Mouse (Mus musculus) embryonic facial prominence, embryonic 11.5 days (tissue): ENCODE results near the gene Pex6. TPM values are rescaled to one million over a fixed set of nuclear protein-coding genes. Genes with fewer than 3 reads are reported as not detected.
"Not testable (repeated sequence)": the region's sequence is repeated elsewhere in the genome, so short reads cannot be mapped to it uniquely, and the experiment has no call there.

Experiments
- ATAC-seq: fragments of 200-750 bp; cut with Nextera tagmentation; replicated peaks from 2 replicates; pipeline ENCODE4 v1.8.0; 2017; ENCODE audit warnings: low read depth; ENCODE audit not compliant: insufficient number of reproducible peaks, low FRiP score, low TSS enrichment
- DNase-seq: peaks from one replicate; pipeline ENCODE4 v3.0.0-alpha.2; 2015; ENCODE audit warnings: low spot score
- H3K27ac ChIP-seq: fragments of 300-500 bp; sonication (generic); replicated peaks from 2 replicates; pipeline ENCODE4 v1.5.1; 2014; ENCODE audit warnings: mild to moderate bottlenecking, low read depth, low read length, control low read depth
- H3K27me3 ChIP-seq: fragments of 300-500 bp; sonication (generic); 2 replicates; pipeline ENCODE4 v1.6.1; 2014; ENCODE audit warnings: mild to moderate bottlenecking, low read length, moderate library complexity, mixed read lengths; ENCODE audit not compliant: control insufficient read depth, insufficient read depth
- H3K36me3 ChIP-seq: fragments of 300-500 bp; sonication (generic); replicated peaks from 2 replicates; pipeline ENCODE4 v1.6.1; 2014; ENCODE audit warnings: low read depth, mild to moderate bottlenecking, low read length, moderate library complexity, mixed read lengths; ENCODE audit not compliant: control insufficient read depth, insufficient read depth
- H3K4me1 ChIP-seq: fragments of 300-500 bp; sonication (generic); 2 replicates; pipeline ENCODE4 v1.6.1; 2014; ENCODE audit warnings: low read length, mixed read lengths; ENCODE audit not compliant: control insufficient read depth, insufficient read depth
- H3K4me2 ChIP-seq: fragments of 300-500 bp; sonication (generic); 2 replicates; pipeline ENCODE4 v1.6.1; 2014; ENCODE audit warnings: low read depth, mild to moderate bottlenecking, control low read depth, low read length, moderate library complexity
- H3K4me3 ChIP-seq: fragments of 300-500 bp; sonication (generic); 2 replicates; pipeline ENCODE4 v1.5.1; 2014; ENCODE audit warnings: low read depth, low read length, control low read depth
- H3K9ac ChIP-seq: fragments of 300-500 bp; sonication (generic); replicated peaks from 2 replicates; pipeline ENCODE4 v1.6.1; 2014; ENCODE audit warnings: mild to moderate bottlenecking, control low read depth, low read length
- H3K9me3 ChIP-seq: fragments of 300-500 bp; sonication (generic); replicated peaks from 2 replicates; pipeline ENCODE4 v1.6.1; 2016; ENCODE audit warnings: mild to moderate bottlenecking, low read length, inconsistent platforms, mixed read lengths; ENCODE audit not compliant: control insufficient read depth
- WGBS: fragments of 180-500 bp; shearing (Covaris S2); extraction: QIAGEN DNeasy Blood & Tissue Kit; methylation state at CpG from one replicate; pipeline ENCODE4 v1.1.7; 2014; 5-methylcytosine and 5-hydroxymethylcytosine counted together
- polyA plus RNA-seq: library from polyadenylated mRNA; unstranded; fragments of >200 nt; fragmentation: Nextera tagmentation; extraction: Ambion mirVana; gene quantifications from 2 replicates; pipeline ENCODE4 v1.2.1, GENCODE M21; 2014

The Pex6 gene
- polyA plus RNA-seq, 1 experiment from 2014 or later = 13.9 TPM

DNA sequence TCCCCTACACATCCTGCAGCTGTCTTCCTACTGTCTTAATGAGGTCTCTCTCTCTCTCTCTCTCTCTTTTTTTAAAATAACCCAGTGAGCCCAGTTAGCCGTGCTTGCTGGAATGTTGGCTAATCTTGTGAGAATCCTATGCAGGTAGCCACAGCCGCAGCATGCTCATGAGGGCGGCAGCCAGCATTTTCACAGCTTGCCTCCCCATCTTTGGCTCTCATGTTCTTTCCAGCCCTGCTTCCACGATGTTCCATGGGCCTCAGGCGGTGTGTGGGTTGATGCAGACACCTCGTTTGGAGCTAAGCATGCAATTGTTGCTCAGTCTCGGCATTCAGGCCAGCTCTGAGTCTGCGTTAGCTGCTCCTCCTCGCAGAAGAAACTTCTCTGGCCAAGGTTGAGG, 53.7 kb downstream of the Pex6 start:
- H3K9ac ChIP-seq, DNase-seq, H3K36me3 ChIP-seq, H3K27me3 ChIP-seq, H3K4me2 ChIP-seq, H3K27ac ChIP-seq, H3K9me3 ChIP-seq, H3K4me1 ChIP-seq, ATAC-seq, H3K4me3 ChIP-seq: not testable (repeated sequence)
- WGBS = 70% methylated on average over 8 of the region's 9 CpGs

DNA sequence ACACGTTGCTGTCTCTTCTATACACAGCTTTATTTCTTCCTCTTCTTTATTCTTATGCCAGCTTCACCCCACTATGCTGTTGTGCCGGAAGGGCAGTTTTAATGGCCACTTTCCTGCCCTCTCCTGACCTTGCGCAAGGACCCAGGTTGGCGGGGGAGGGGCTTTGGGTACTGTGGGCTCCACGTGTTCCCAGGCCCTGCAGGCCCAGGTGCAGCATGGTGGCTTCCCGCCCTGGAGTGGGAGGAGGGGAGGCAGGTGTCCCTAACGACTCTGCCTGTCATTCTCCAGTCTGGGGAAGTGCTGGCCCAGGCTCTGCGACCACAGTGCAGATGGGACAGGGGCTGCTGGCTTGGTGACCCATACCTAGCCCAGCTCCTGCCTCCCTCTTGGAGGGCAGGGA, 56.6 kb downstream of the Pex6 start:
- no peak overlapping the region for H3K4me2 ChIP-seq
- H3K4me1 ChIP-seq = no peaks in the 10 kb centered on the region; the same call in 1 of the 2 replicates
- 46% methylated on average over 8 of the region's 8 CpGs for WGBS
- no peak overlapping the region; the same call in 1 of the 2 replicates for H3K9ac ChIP-seq
- no peaks in the 10 kb centered on the region for H3K27me3 ChIP-seq
- no peak for DNase-seq
- no peaks in the 10 kb centered on the region for H3K36me3 ChIP-seq
- H3K9me3 ChIP-seq = no peaks in the 10 kb centered on the region
- H3K27ac ChIP-seq = no peak overlapping the region
- H3K4me3 ChIP-seq = no peak overlapping the region
- no peak for ATAC-seq

DNA sequence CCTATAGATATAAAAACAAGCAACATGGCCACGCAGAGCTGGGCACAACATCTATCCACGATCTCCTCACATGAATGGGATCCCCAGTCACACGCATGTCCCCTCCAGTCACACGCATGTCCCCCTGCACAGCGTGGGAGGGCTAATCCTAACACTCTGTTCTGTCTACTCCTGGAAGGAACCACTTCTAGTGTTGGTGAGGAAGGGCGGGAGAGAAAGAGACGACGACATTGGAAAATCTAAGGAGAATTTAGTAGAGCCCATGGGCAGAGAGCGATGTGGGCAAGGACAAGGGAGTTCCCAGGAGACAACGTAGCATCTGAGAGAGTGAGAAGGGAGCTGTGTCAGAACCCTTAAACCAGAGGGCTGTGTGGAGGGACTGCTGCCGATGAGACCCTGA, 59.3 kb downstream of the Pex6 start:
- H3K36me3 ChIP-seq = no peaks in the 10 kb centered on the region; the same call in 1 of the 2 replicates
- no peak overlapping the region for H3K4me3 ChIP-seq
- no peaks in the 10 kb centered on the region for H3K27me3 ChIP-seq
- no peak overlapping the region for H3K9ac ChIP-seq
- H3K27ac ChIP-seq = no peak overlapping the region
- H3K4me1 ChIP-seq = no peaks in the 10 kb centered on the region; the same call in 1 of the 2 replicates
- no peak overlapping the region for H3K4me2 ChIP-seq
- no peak for ATAC-seq
- no peak for DNase-seq
- 88% methylated on average over 11 of the region's 11 CpGs for WGBS
- no peaks in the 10 kb centered on the region for H3K9me3 ChIP-seq

DNA sequence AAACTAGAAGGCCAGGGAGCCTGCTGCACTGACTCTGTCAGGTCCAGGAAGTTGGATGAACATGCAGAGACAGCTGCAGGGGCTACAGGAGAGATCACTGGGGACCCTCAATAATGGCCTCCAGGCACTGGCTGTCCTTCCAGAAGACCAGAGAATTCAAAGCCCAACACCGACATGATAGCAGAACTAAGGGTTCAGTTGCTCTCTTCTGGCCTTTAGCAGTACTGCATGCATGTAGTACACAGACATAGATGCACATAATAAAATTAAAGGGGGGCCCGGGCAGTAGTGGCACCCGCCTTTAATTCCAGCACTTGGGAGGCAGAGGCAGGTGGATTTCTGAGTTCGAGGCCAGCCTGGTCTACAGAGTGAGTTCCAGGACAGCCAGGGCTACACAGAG, 59.8 kb downstream of the Pex6 start:
- ATAC-seq (no peak), DNase-seq (no peak)

DNA sequence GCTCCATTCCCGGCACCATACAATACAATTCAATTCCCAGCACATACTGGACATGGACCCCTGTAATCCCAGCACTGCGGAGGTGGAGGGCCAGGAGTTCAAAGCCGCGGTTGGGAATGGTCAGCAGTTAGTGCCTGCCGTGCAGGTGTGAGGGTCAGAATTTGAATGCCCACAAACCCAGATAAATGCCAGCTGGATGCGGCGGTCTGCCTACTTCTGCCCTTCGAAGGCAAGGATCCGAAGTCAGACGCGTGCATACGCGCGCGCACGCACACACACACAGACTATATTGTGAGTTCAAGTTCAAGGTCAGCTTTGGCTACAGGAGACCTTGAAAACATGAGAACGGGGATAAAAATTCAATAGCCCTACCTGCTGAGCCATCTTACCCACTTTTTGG, 60.4 kb downstream of the Pex6 start:
- Histone ChIP-seq H3K27ac (no peak overlapping the region), H3K27me3 (no peaks in the 10 kb centered on the region), H3K4me1 (no peaks in the 10 kb centered on the region; the same call in 1 of the 2 replicates), H3K4me3 (peak overlapping the region; percentile 84), H3K9ac (peak overlapping the region; percentile 86), H3K4me2 (peak overlapping the region; percentile 93), H3K36me3 (peaks cover 6% of the 10 kb centered on the region), H3K9me3 (no peaks in the 10 kb centered on the region)
- no peak for DNase-seq
- no peak for ATAC-seq
- 59% methylated on average over 17 of the region's 17 CpGs for WGBS

More for the DNA sequence above, 59.8 kb downstream of the Pex6 start:
- Histone ChIP-seq H3K4me1 (no peaks in the 10 kb centered on the region; the same call in 1 of the 2 replicates), H3K9ac (no peak overlapping the region), H3K9me3 (no peaks in the 10 kb centered on the region), H3K4me3 (no peak overlapping the region), H3K27me3 (no peaks in the 10 kb centered on the region), H3K36me3 (peaks cover 4% of the 10 kb centered on the region; the same call in 1 of the 2 replicates), H3K4me2 (no peak overlapping the region), H3K27ac (no peak overlapping the region)
- 81% methylated on average over 4 of the region's 4 CpGs for WGBS

DNA sequence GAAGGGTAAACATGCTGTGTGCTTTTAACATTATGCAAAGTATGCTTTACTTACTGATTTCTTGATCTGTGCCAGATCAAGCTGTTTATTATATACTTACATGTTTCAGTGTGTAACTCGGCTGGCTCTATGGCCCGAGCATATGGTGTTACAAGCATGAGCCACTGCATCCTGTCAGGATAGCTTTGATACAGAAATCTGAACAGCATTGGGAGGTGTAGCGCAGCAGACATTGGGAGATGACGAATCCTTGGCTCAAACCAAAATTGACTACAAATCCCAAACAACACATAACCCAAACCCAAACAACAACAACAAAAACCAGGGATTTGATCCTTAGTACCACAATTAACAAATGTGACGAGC, 60.8 kb downstream of the Pex6 start:
- 0 out of 2 replicates have a peak overlapping the region, but pooled peaks have one; percentile 52 for H3K27ac ChIP-seq
- WGBS = 9% methylated on average over 5 of the region's 5 CpGs
- H3K36me3 ChIP-seq = peaks cover 6% of the 10 kb centered on the region
- H3K4me2 ChIP-seq = peak overlapping the region; percentile 93
- ATAC-seq (0 out of 2 replicates have a peak, but pooled peaks have one; percentile 30), DNase-seq (no peak)
- peak overlapping the region; percentile 86 for H3K9ac ChIP-seq
- H3K9me3 ChIP-seq = no peaks in the 10 kb centered on the region
- no peaks in the 10 kb centered on the region for H3K27me3 ChIP-seq
- peak overlapping the region; percentile 84 for H3K4me3 ChIP-seq
- H3K4me1 ChIP-seq = no peaks in the 10 kb centered on the region; the same call in 1 of the 2 replicates

DNA sequence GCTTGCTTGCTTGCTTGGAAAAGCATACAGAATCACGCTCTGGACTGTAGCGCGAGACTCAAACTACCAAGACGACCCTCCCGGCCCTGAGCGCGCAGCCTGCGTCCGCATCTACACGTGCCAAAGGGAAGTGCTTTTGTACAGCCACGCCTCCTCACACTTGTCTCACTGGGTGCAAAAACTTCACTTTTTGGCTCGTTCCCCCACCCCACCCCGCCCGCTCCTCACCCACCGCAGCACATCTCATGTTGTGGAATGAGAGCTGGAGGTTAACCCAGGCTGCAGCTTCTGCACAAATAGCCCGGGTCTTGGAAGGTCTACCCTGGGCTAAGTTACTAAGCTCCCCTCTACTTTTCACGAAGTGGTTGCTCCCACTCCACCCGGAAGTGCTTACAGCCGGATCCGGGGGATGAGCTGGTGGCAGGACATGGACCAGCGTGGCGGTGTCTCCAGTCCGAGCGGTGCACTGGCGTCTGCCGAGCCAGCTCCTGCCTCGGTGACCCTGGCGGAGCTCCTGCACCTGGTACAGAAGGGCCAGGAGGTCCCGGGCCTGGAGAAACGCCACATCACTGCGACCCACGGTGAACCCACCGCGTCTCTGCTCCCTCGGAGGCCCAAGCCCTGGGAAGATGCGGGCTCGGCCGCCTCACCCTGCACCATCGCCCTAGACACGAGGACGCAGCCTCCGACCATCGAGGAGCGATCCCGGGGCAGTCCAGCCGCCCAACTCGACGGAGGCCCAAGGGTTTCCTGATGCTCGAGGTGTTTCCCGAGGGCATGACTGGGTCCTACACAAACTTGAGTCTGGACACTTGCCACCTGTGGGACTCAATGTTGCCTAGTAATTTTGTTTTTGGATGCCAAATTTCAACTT, 61.4 kb downstream of the Pex6 start, which contains the start of gene 2310039H08Rik:
Gene 2310039H08Rik (plus strand): TSS at position 232 of the 874 bp plus-strand sequence.
- no peaks in the 10 kb centered on the region for H3K9me3 ChIP-seq
- H3K27me3 ChIP-seq = no peaks in the 10 kb centered on the region
- WGBS = under 1% methylated on average over 50 of the region's 50 CpGs
- H3K4me2 ChIP-seq = peak within 1 kb of the TSS; percentile 93
- peak; percentile 91 for DNase-seq
- peak; percentile 91 for ATAC-seq
- H3K36me3 ChIP-seq = peaks cover 6% of the 10 kb centered on the region
- H3K4me3 ChIP-seq = peak within 1 kb of the TSS; percentile 84
- H3K9ac ChIP-seq = peak within 1 kb of the TSS; percentile 86
- peak within 1 kb of the TSS; percentile 52 for H3K27ac ChIP-seq
- no peaks in the 10 kb centered on the region; the same call in 1 of the 2 replicates for H3K4me1 ChIP-seq
